16 mouse cellular contexts compared by ENCODE assay signal in the genomic region with DNA sequence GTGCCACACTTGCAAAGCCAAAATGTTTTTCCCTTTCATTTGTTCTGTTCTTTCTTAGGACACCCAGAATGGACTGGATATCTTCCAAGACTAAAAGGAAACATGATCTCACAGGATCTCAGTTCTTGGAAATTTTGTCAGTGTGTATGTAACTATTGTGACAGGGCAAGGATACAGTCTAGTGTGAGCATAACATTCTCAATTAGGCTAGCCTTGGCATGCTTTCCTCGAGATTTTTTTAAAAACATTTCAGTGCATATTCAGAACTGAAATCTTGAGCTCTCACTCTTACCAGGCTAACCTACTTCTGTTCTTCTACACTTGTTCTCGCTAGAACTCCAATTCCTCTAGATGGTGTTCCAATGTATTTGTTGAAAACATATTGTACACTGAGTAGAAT.
"Had no signal": no experiment of that assay in that cellular context is flagged by ENCODE, and none has a peak within 500 bp of the region (broad histone marks: within the 10 kb centered on the region; RNA-seq: fewer than 3 reads in every experiment).

No protein-coding gene starts in this region.

- H3K36me3 ChIP-seq: midbrain, embryonic 13.5 days; midbrain, embryonic 15.5 days; neural tube, embryonic 12.5 days; stomach, embryonic 15.5 days had no signal

- H3K9me3 ChIP-seq: megakaryocyte, embryonic 14.5 days; midbrain, embryonic 13.5 days; midbrain, embryonic 15.5 days; neural tube, embryonic 12.5 days; stomach, embryonic 15.5 days had no signal

- H3K4me3 ChIP-seq: megakaryocyte, embryonic 14.5 days; midbrain, embryonic 13.5 days; midbrain, embryonic 15.5 days; neural tube, embryonic 12.5 days; stomach, embryonic 15.5 days had no signal

- H3K4me2 ChIP-seq: lung, embryonic 14.5 days; midbrain, embryonic 11.5 days; midbrain, embryonic 13.5 days; midbrain, embryonic 15.5 days; neural tube, embryonic 12.5 days; stomach, embryonic 15.5 days had no signal

- H3K9ac ChIP-seq: liver, postnatal 0 days; lung, embryonic 14.5 days; midbrain, embryonic 13.5 days; midbrain, embryonic 15.5 days; neural tube, embryonic 12.5 days; stomach, embryonic 15.5 days had no signal

- H3K27ac ChIP-seq: macrophage; midbrain, embryonic 13.5 days; midbrain, embryonic 15.5 days; neural tube, embryonic 12.5 days; stomach, embryonic 15.5 days; stomach, postnatal 0 days had no signal

- DNase-seq: liver, postnatal 0 days; lung, embryonic 14.5 days; lung, postnatal 14 days; lung, postnatal 36 days; right cerebral cortex, postnatal 14 days; thymus, adult 2 months; thymus, postnatal 25 days; thymus, postnatal 4 days had no signal

- H3K27me3 ChIP-seq: megakaryocyte, embryonic 14.5 days; midbrain, embryonic 15.5 days; neural tube, embryonic 12.5 days; stomach, embryonic 15.5 days had no signal

- H3K4me1 ChIP-seq: megakaryocyte, embryonic 14.5 days; midbrain, embryonic 13.5 days; midbrain, embryonic 15.5 days; neural tube, embryonic 12.5 days; stomach, embryonic 15.5 days had no signal

- ATAC-seq: liver, postnatal 0 days; midbrain, embryonic 13.5 days; midbrain, embryonic 15.5 days had no signal
